Mouse (Mus musculus) lung, postnatal 0 days (tissue): ENCODE measurements around the gene Ntn1.

Source experiments
- CTCF ChIP-seq: IDR thresholded peaks from 2 replicates; pipeline ENCODE4 v1.5.1; 2016; ENCODE audit warnings: antibody characterized with exemption, mild to moderate bottlenecking
- EP300 ChIP-seq: IDR thresholded peaks from 2 replicates; pipeline ENCODE4 v1.6.1; 2016; ENCODE audit warnings: antibody characterized with exemption, mild to moderate bottlenecking, control low read depth

- TF ChIP-seq CTCF = no peak
- no peak for TF ChIP-seq EP300
Measured at GRCm38 (mm10) chr11:68196566-68196965, 204.1 kb downstream of the Ntn1 start.
